Mouse (Mus musculus) c-Kit-positive CD71-positive TER-119-positive erythroid progenitor cells, embryonic 14.5 days (primary cell): ENCODE measurements at regions not wholly inside any gene's neighbourhood (a gene's known extent, or its start where the extent isn't known, plus 50 kb on each side); places are given as distances from the start of the nearest gene placed in this dataset.

ENCODE experiments used
- DNase-seq: peaks from one replicate; pipeline ENCODE4 v3.0.0-alpha.2; 2013; ENCODE audit warnings: low spot score

- peak; percentile 17 for DNase-seq
Observed at GRCm38 (mm10) chr1:35926191-35927048, 141.8 kb upstream of the Hs6st1 start.

DNA sequence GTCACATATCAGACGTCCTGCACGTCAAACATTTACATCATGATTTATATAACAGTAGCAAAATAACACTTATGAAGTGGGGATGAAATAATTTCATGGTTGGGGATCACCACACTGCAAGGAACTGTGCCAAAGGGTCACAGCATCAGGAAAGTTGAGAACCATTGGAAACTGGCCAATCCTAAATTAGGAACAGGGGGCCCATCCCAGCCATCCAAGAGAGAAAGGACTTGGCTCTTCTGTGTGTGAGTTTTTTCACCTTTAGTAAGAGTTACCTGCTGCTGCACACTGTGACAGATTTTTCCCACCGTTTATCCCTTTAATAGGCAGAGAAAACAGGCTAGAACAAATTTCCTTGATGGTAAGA, 141.2 kb upstream of the Hs6st1 start:
- DNase-seq = no peak

- DNase-seq = no peak
Observed at GRCm38 (mm10) chr1:35930351-35930750, 137.8 kb upstream of the Hs6st1 start.

DNA sequence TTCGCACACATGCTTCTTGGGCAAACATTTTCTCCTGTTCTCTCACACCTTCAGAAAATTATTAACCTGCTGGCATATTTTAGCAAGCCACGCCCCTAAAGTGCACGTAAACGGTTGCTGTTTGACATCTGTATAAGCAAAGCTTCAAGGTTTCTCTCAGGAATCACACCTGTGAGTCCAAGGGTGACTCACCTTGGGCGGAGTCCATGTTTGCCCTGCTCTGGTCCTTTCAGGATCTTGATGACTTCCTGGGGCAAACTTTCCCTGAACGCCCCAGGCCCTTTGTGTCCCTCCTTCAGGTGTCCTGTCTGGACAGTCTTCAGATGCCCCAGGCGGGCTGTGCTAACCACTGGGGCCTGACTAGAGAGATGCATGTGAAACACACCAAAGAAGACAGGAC, 137.1 kb upstream of the Hs6st1 start:
- DNase-seq = no peak

- DNase-seq = no peak
Observed at GRCm38 (mm10) chr1:35933511-35933910, 134.7 kb upstream of the Hs6st1 start.

GRCm38 (mm10) chr1:35935099-35935651, 133.0 kb upstream of the Hs6st1 start:
- DNase-seq = no peak

GRCm38 (mm10) chr1:35936362-35937093, 131.7 kb upstream of the Hs6st1 start:
- no peak for DNase-seq

GRCm38 (mm10) chr1:35940236-35940635, 128.0 kb upstream of the Hs6st1 start:
- DNase-seq = no peak

GRCm38 (mm10) chr1:35941642-35942077, 126.5 kb upstream of the Hs6st1 start:
- no peak for DNase-seq

GRCm38 (mm10) chr1:35942222-35942621, 126.0 kb upstream of the Hs6st1 start:
- no peak for DNase-seq

DNA sequence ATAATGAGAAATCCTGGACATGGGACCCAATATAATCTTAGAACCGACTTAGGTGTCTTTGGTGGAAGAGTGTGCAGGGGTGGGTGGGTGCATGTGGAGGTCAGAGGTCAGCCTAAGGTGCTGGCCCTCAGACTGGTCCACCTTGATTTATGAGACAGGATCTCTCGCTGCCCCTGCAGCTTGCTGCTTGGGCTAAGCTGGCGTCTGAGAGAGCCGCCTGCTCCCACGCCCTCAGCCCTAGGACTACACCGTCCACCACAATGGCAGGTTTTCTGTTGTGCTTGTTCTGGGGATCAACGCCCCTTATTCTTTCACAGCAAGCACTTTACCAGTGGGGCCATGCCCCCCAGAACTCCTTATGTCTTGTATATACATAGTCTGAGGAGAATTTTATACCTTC, 124.4 kb upstream of the Hs6st1 start:
- DNase-seq = no peak

- no peak for DNase-seq
Observed at GRCm38 (mm10) chr1:35944376-35944775, 123.8 kb upstream of the Hs6st1 start.

DNA sequence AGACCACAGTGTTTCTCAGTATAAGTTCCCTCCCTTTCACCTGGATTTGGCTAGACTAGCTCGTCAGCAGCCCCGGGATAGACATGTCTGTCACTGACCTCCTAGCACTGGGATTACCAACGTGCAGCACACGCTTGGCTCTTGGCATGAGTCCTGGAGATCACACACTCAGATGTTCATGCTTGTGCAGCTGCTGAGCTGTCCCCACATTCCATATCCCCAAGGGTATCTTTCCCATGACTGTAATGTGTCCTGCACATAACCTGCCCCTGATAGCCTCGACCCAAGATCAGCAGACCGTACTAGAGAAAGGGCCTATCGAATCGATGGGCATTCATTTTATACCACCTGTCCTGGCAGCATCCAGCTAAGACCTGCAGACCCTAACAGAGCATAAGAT, 123.4 kb upstream of the Hs6st1 start:
- DNase-seq = no peak

DNA sequence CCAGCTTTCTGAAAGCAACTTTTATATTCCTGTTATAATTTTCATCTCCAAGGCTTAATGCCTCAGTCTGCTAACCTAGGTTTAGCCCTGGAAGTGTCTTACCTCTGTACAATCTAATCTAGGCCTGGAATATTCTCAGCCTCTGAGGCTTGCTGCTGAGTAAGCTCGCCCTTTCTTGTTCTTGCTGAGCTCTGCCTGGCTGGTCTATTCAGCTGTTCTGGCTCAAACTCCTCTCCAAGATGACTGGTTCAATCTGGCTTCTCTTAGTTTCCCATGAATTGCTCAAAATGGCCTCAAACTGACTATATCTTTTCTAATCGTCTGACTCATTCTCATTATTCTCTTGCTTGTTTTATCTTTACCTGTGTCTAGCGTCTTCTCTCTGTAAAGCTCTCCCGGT, 122.6 kb upstream of the Hs6st1 start:
- no peak for DNase-seq

DNA sequence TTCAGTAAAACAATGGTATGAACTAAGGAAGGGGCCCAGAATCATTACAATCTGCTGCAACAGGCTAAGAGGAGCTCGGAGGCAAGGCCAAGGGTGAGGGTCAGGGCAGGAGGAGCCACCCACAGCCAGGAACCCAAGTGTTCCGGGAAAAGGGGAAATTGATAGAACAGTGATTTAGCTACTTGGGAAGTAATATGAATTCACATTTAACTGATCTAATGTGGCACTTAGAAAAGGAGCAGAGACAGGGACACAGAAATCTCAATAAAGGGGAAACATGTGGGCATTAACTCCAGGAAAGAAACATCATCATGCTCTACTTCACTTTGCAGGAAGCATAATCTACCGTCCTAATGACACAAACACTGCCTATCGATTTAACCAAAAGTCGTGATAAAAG, 120.1 kb upstream of the Hs6st1 start:
- DNase-seq = no peak

DNA sequence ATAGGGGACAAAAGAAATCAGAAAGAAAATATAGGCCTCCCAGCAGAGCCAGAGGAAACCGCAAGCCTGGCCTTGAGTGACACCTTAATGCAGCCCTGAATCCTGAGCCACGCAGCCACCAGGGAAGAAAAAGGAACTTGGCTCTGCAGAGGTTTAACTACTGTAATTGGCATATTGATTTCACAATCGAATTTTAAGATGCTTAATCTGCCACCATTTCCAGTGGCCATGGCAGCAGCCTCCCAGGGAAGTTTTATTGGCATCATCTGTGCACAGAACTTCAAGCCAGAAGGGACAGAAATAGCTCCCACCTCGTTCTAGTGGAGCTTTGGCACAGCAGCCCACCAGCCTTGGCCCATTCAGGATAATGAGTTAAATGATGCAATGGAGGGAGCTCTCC, 117.1 kb upstream of the Hs6st1 start:
- DNase-seq = no peak

- no peak for DNase-seq
Observed at GRCm38 (mm10) chr1:35953721-35954120, 114.5 kb upstream of the Hs6st1 start.

GRCm38 (mm10) chr1:35957425-35958372, 110.5 kb upstream of the Hs6st1 start:
- no peak for DNase-seq

DNA sequence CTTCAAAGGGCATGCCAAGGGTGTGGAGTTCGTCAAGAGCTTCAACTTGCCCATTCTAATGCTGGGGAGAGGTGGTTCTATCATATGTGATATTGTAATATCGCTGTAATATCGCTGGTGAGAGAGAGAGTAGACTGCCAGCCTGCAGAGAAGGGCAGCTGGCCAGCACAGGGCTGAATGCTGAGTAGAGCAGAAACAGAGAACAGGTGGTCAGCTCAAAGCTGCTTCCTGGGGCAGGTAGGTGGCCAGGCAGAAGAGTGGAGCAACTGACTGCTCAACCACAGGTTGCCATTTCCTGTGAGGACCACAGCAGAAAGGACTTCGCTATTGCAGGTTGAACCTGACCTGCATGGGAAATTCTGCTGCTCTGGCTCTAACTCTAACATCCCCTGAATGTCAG, 108.5 kb upstream of the Hs6st1 start:
- DNase-seq = no peak

DNA sequence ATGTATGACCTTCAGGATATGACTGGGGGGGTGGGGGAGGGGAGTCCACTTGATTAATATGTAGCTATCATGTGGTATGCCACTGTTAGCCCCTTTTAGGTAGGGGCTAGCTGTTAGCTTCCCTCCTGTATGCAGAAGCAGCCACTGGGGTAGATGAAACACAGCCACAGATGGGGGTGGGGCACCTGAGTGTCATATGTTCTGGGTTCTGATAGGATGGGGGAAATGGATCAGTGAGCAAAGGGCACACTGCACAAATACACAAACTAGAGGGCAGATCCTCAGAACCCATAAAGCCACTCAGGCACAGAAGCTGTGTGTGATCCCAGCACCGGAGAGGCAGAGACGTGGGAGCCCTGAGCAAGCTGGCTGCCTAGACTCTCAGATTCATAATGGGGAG, 107.4 kb upstream of the Hs6st1 start:
- no peak for DNase-seq

DNA sequence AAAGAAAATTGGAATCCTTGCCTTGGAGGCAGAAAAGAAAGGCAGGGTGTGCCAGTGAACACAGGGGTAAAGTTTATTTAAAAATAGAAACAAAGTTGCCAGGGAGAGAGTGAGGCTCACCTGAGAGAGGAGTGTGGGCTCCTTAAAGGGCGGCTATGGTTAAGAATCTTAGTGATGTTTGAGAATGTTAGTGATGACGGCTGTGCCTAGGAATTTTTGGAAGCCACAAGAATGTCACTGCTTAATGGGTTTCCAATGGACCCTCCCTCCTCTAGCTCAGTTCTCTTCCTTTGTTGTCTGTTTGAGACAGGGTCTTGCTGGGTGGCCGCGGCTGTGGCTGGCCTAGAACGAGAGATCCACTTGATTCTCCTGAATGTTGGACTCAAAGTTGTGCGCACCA, 106.3 kb upstream of the Hs6st1 start:
- DNase-seq = no peak

GRCm38 (mm10) chr1:35968489-35968888, 99.7 kb upstream of the Hs6st1 start:
- DNase-seq = no peak
